Mouse (Mus musculus) layer of hippocampus, adult 2 months (tissue): ENCODE results near the gene Actr3. TPM values are rescaled to one million over a fixed set of nuclear protein-coding genes. Genes with fewer than 3 reads are reported as not detected.
A peak's percentile ranks its signal among the peaks of the same experiment; 100 is the strongest.

Experiments
- DNase-seq, 2 experiments: peaks; one replicate each; pipeline ENCODE4 v3.0.0; 2022; ENCODE audit warnings: low spot score in 2 of 2
- H3K27ac ChIP-seq: fragments of 200-600 bp; 2 replicates; pipeline ENCODE4 v1.8.1; 2022
- H3K4me3 ChIP-seq: fragments of 200-600 bp; 2 replicates; pipeline ENCODE4 v1.8.1; 2022; ENCODE audit warnings: mild to moderate bottlenecking
- CTCF ChIP-seq: fragments of 200-600 bp; conservative IDR thresholded peaks from 2 replicates; pipeline ENCODE4 v1.8.1; 2022; ENCODE audit warnings: antibody characterized with exemption, mild to moderate bottlenecking, moderate library complexity
- total RNA-seq, 2 experiments: library from RNA; stranded (reverse); gene quantifications; 2 replicates each; pipeline ENCODE4 v1.2.3; 2021

Actr3 gene
- total RNA-seq, 2 experiments from 2014 or later, result 352 to 359 TPM

- no peak overlapping the region for H3K27ac ChIP-seq
- no peak for DNase-seq
- peak; percentile 65 for TF ChIP-seq CTCF
- H3K4me3 ChIP-seq, result no peak overlapping the region
Measured at GRCm38 (mm10) chr1:125382622-125383021, 52.9 kb downstream of the Actr3 start.

- Histone ChIP-seq H3K4me3 (no peak overlapping the region), H3K27ac (no peak overlapping the region)
- TF ChIP-seq CTCF, result no peak
- DNase-seq, result no peak
Measured at GRCm38 (mm10) chr1:125378889-125379288, 56.6 kb downstream of the Actr3 start.

GRCm38 (mm10) chr1:125372855-125373254 is 62.7 kb downstream of the Actr3 start:
- no peak overlapping the region for H3K27ac ChIP-seq
- no peak overlapping the region for H3K4me3 ChIP-seq
- peak; percentile 30 to 53 for DNase-seq
- TF ChIP-seq CTCF, result peak; percentile 80

GRCm38 (mm10) chr1:125370779-125371178 is 64.7 kb downstream of the Actr3 start:
- H3K4me3 ChIP-seq, result no peak overlapping the region
- H3K27ac ChIP-seq, result no peak overlapping the region
- peak; percentile 99 for TF ChIP-seq CTCF
- peak; percentile 21 to 65 for DNase-seq

- no peak for DNase-seq
- H3K27ac ChIP-seq, result no peak overlapping the region
- no peak overlapping the region for H3K4me3 ChIP-seq
- TF ChIP-seq CTCF, result no peak
Measured at GRCm38 (mm10) chr1:125365576-125365975, 70.0 kb downstream of the Actr3 start.

- no peak for DNase-seq
- no peak for TF ChIP-seq CTCF
- Histone ChIP-seq H3K4me3 (no peak overlapping the region), H3K27ac (no peak overlapping the region)
Measured at GRCm38 (mm10) chr1:125351416-125352037, 84.0 kb downstream of the Actr3 start.

GRCm38 (mm10) chr1:125350843-125351242 is 84.7 kb downstream of the Actr3 start:
- no peak for DNase-seq
- H3K27ac ChIP-seq, result no peak overlapping the region
- H3K4me3 ChIP-seq, result no peak overlapping the region
- no peak for TF ChIP-seq CTCF

GRCm38 (mm10) chr1:125345854-125346253 is 89.7 kb downstream of the Actr3 start:
- no peak for DNase-seq
- Histone ChIP-seq H3K4me3 (no peak overlapping the region), H3K27ac (no peak overlapping the region)
- TF ChIP-seq CTCF, result no peak

GRCm38 (mm10) chr1:125345448-125345847 is 90.1 kb downstream of the Actr3 start:
- TF ChIP-seq CTCF, result no peak
- Histone ChIP-seq H3K4me3 (no peak overlapping the region), H3K27ac (no peak overlapping the region)
- DNase-seq, result no peak

- TF ChIP-seq CTCF, result no peak
Measured at GRCm38 (mm10) chr1:125343105-125343504, 92.4 kb downstream of the Actr3 start.

More at GRCm38 (mm10) chr1:125343105-125343504, 92.4 kb downstream of the Actr3 start:
- Histone ChIP-seq H3K27ac (no peak overlapping the region), H3K4me3 (no peak overlapping the region)
- DNase-seq, result no peak

Other genes starting within 250 kb of the Actr3 start
- 10 to 100 TPM; 22.4 to 24.2 TPM for gene Slc35f5, start 124.9 kb upstream of the Actr3 start, total RNA-seq
- gene Gpr39, start 241.3 kb upstream of the Actr3 start, total RNA-seq, result under 1 TPM in 1 of 2 experiments, not detected in 1; 0.22 TPM